Mouse (Mus musculus): ENCODE data around the gene Mad2l1bp. TPM values are rescaled to one million over a fixed set of nuclear protein-coding genes. Genes with fewer than 3 reads are reported as not detected.

The Mad2l1bp gene
- polyA plus RNA-seq, 1 experiment from 2014 or later = 37.7 TPM

DNA sequence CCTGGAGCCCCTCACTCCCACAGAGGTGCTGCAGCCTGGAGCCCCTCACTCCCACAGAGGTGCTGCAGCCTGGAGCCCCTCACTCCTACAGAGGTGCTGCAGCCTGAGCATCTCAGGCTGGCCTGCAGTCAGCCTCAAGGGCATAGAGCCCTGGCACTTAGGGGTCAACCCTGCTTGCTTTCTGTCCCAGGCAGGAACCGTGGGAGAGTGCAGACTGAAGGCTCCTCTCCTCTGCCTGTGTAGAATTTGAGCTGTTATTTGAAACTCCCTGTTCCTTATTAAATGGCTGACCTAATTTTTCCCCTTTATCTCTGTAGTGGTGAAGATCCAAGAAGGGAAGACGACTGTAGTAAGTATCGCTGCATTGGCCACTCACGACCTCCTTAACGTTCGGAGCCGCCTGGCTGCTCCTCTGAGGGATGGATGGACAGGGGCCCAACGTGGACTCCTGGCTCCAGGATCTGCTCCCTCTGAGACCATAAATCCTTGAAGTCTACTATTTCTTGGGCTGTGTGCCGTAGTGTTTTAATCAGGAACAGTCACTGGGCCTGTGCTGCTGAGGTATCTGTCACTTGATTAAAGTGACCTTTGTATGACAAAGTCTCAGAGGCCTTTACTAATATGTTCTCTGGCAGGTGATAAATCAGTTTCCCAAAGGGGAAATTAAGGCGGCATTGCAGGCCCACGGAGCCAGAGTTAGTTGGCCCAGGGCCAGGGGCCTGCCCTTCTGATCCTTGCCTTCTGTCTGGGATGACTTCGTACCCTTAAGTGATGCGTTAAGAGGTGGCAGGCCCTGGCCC, 35.5 kb downstream of the Mad2l1bp start:
- peak overlapping the region; percentile 90 for H3K27ac ChIP-seq

DNA sequence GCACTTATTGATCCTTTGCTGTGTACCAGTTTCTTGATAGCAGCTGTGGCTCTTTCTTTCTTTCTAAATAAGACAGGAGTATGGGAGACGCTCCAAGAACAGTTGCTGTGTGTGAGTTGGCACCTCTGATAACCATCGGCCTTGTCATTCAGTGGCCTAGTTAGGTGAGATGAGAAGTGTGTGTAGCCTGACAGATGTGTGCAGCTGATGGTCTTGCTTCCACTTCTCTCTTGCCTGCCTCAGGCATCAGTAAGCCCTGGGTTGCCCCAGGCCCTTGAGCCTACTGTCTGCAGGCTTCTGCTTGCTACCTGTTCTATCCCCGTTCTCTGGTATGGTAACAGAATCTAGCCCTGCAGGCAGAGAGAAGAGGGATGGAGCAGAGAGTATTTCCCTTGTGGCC, 36.5 kb downstream of the Mad2l1bp start:
- DNase-seq (ENCODE audit: low spot score) = no peak
- H3K4me1 ChIP-seq = peaks cover 74% of the 10 kb centered on the region
- peak overlapping the region; percentile 90 for H3K27ac ChIP-seq
- no peaks in the 10 kb centered on the region for H3K9me3 ChIP-seq (replicated peaks)
- H3K4me3 ChIP-seq = no peak overlapping the region
- H3K36me3 ChIP-seq = peaks cover 45% of the 10 kb centered on the region
- 67% methylated on average over 3 of the region's 3 CpGs for WGBS
- no peaks in the 10 kb centered on the region for H3K27me3 ChIP-seq (ENCODE audit: low read depth, poor library complexity, severe bottlenecking)

More for the DNA sequence above, 35.5 kb downstream of the Mad2l1bp start:
- WGBS = 33% methylated on average over 13 of the region's 13 CpGs
- Histone ChIP-seq H3K36me3 (peaks cover 55% of the 10 kb centered on the region), H3K27me3 (ENCODE audit: low read depth, poor library complexity, severe bottlenecking) (no peaks in the 10 kb centered on the region), H3K4me3 (no peak overlapping the region; the same call in 1 of the 2 replicates), H3K9me3 (replicated peaks) (no peaks in the 10 kb centered on the region), H3K4me1 (peaks cover 71% of the 10 kb centered on the region)
- DNase-seq (ENCODE audit: low spot score) = no peak

GRCm38 (mm10) chr17:46116138-46116537, 37.2 kb downstream of the Mad2l1bp start:
- peaks cover 81% of the 10 kb centered on the region for H3K4me1 ChIP-seq
- 56% methylated on average over 11 of the region's 11 CpGs for WGBS
- no peaks in the 10 kb centered on the region for H3K9me3 ChIP-seq (replicated peaks)
- H3K36me3 ChIP-seq = peaks cover 42% of the 10 kb centered on the region
- H3K4me3 ChIP-seq = peak overlapping the region; percentile 0; the same call in 1 of the 2 replicates
- peak overlapping the region; percentile 90 for H3K27ac ChIP-seq
- no peaks in the 10 kb centered on the region for H3K27me3 ChIP-seq (ENCODE audit: low read depth, poor library complexity, severe bottlenecking)
- peak; percentile 66 for DNase-seq (ENCODE audit: low spot score)

- WGBS = 42% methylated on average over 2 of the region's 2 CpGs
- Histone ChIP-seq H3K4me1 (peaks cover 84% of the 10 kb centered on the region), H3K36me3 (peaks cover 41% of the 10 kb centered on the region), H3K4me3 (peak overlapping the region; percentile 0; the same call in 1 of the 2 replicates), H3K27ac (peak overlapping the region; percentile 90), H3K9me3 (replicated peaks) (no peaks in the 10 kb centered on the region), H3K27me3 (ENCODE audit: low read depth, poor library complexity, severe bottlenecking) (no peaks in the 10 kb centered on the region)
- DNase-seq (ENCODE audit: low spot score) = no peak
Observed at GRCm38 (mm10) chr17:46115489-46115888, 37.9 kb downstream of the Mad2l1bp start.

- 6% methylated on average over 38 of the region's 38 CpGs for whole genome bisulfite sequencing
- Histone ChIP-seq H3K4me1 (peaks cover 44% of the 10 kb centered on the region), H3K27me3 (ENCODE audit: low read depth, poor library complexity, severe bottlenecking) (no peaks in the 10 kb centered on the region), H3K9me3 (replicated peaks) (no peaks in the 10 kb centered on the region), H3K4me3 (peak within 1 kb of the TSS; percentile 81), H3K27ac (peak within 1 kb of the TSS; percentile 91), H3K36me3 (peaks cover 8% of the 10 kb centered on the region)
- DNase-seq (ENCODE audit: low spot score) = peak; percentile 91
Observed at GRCm38 (mm10) chr17:46110402-46111289, 42.7 kb downstream of the Mad2l1bp start, which contains the start of gene Mrps18a. TSS of gene Mrps18a (plus strand) at chr17:46110986.

GRCm38 (mm10) chr17:46108286-46108685, 45.1 kb downstream of the Mad2l1bp start:
- 86% methylated on average over 4 of the region's 4 CpGs for whole genome bisulfite sequencing
- H3K27ac ChIP-seq = no peak overlapping the region

GRCm38 (mm10) chr17:46104487-46104886, 48.9 kb downstream of the Mad2l1bp start:
- no peaks in the 10 kb centered on the region for H3K27me3 ChIP-seq (ENCODE audit: low read depth, poor library complexity, severe bottlenecking)
- DNase-seq (ENCODE audit: low spot score) = peak; percentile 78
- H3K9me3 ChIP-seq (replicated peaks) = no peaks in the 10 kb centered on the region
- peaks cover 23% of the 10 kb centered on the region for H3K4me1 ChIP-seq
- H3K36me3 ChIP-seq = no peaks in the 10 kb centered on the region
- peak overlapping the region; percentile 78 for H3K27ac ChIP-seq
- 33% methylated on average over 12 of the region's 12 CpGs for WGBS
- peak overlapping the region; percentile 1; the same call in 1 of the 2 replicates for H3K4me3 ChIP-seq

More at GRCm38 (mm10) chr17:46108286-46108685, 45.1 kb downstream of the Mad2l1bp start:
- 0 out of 2 replicates have a peak, but pooled peaks cover 1% of the 10 kb centered on the region for H3K36me3 ChIP-seq
- H3K9me3 ChIP-seq (replicated peaks) = no peaks in the 10 kb centered on the region
- no peak overlapping the region for H3K4me3 ChIP-seq
- no peak for DNase-seq (ENCODE audit: low spot score)
- peaks cover 33% of the 10 kb centered on the region for H3K4me1 ChIP-seq
- no peaks in the 10 kb centered on the region for H3K27me3 ChIP-seq (ENCODE audit: low read depth, poor library complexity, severe bottlenecking)

DNA sequence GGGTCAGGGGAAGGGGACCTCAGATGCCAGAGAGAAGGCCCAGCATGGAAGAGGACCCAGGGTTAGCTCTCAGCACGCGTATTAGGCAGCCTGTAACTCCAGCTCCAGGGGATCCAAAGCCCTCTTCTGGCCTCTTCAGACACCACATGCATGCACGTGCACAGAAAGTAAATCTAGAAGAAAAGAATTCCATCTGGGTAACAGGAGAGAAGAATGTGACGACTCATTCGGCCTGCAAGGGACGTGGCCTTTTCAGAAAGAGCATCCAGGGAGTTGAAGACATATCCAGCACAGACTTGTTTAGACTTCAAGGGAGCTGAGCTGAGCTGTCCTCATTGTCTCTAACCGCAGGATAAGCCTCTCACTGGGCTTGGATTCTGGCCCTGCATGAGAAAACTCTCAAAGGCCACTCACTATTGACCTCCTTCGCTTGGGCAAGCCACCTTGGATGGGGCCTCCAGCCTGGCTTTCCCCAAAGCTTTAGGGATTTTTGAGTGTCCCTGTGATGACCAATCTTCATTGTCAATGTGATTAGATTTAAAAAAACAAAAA, 50.7 kb downstream of the Mad2l1bp start:
- Histone ChIP-seq H3K4me3 (no peak overlapping the region), H3K27me3 (ENCODE audit: low read depth, poor library complexity, severe bottlenecking) (no peaks in the 10 kb centered on the region), H3K9me3 (replicated peaks) (no peaks in the 10 kb centered on the region), H3K4me1 (peaks cover 31% of the 10 kb centered on the region), H3K27ac (peak overlapping the region; percentile 63; the same call in 1 of the 2 replicates), H3K36me3 (no peaks in the 10 kb centered on the region)
- 81% methylated on average over 8 of the region's 8 CpGs for WGBS
- DNase-seq (ENCODE audit: low spot score) = no peak

DNA sequence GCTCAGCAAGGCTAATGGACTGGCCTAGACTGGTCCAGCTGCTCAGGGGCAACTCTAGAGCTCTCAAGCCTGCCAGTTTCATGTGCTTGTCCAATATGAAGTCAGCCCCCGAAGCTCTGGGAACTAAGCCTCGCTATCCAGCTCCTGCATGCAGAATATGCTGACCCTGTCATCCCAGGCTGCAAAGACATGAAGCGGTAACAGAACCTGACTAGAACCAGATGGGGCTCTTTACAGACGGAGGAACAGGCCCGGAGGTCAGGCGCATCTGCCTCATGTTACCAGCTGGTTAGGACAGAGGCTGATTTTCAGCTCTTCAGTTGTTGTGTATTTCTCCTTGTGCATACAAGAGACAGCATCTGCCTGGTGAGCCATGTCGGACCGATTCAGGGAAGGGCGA, 51.4 kb downstream of the Mad2l1bp start:
- 67% methylated on average over 9 of the region's 9 CpGs for WGBS
- Histone ChIP-seq H3K9me3 (replicated peaks) (no peaks in the 10 kb centered on the region), H3K4me1 (peaks cover 31% of the 10 kb centered on the region), H3K27me3 (ENCODE audit: low read depth, poor library complexity, severe bottlenecking) (no peaks in the 10 kb centered on the region), H3K4me3 (no peak overlapping the region), H3K36me3 (no peaks in the 10 kb centered on the region), H3K27ac (peak overlapping the region; percentile 63)
- no peak for DNase-seq (ENCODE audit: low spot score)

GRCm38 (mm10) chr17:46098525-46098924, 54.8 kb downstream of the Mad2l1bp start:
- 59% methylated on average over 8 of the region's 8 CpGs for WGBS
- H3K4me3 ChIP-seq = no peak overlapping the region
- H3K27ac ChIP-seq = peak overlapping the region; percentile 67; the same call in 1 of the 2 replicates
- no peaks in the 10 kb centered on the region for H3K36me3 ChIP-seq
- no peaks in the 10 kb centered on the region for H3K9me3 ChIP-seq (replicated peaks)
- H3K4me1 ChIP-seq = peaks cover 26% of the 10 kb centered on the region
- no peak for DNase-seq (ENCODE audit: low spot score)
- no peaks in the 10 kb centered on the region for H3K27me3 ChIP-seq (ENCODE audit: low read depth, poor library complexity, severe bottlenecking)

Data from limb, embryonic 10.5 days (tissue).